Mouse (Mus musculus): Measurements from ENCODE around the gene Txn2.
"Not testable (repeated sequence)": the region's sequence is repeated elsewhere in the genome, so short reads cannot be mapped to it uniquely, and the experiment has no call there.

The Txn2 gene

DNA sequence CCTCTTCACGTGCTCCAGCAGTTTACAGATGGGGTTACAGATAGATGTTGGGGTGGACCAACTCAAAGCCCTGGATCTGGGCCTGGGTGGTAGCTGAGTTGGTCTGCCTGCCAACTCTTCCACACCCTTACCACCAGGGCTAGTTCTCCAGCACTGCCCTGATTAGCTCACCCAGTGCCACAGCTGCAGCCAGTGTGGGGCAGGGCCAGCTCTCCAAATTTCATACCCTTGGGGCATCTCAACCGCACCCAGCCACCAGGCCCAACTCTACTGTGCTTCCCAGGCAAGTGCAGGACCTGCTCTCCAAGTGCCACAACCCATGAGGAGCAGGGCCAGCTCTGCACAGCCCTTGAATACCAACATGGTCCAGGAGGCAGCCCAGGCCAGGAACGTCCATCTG, 49.0 kb downstream of the Txn2 start:
- no peak for DNase-seq (ENCODE audit: low read depth, low spot score)

DNA sequence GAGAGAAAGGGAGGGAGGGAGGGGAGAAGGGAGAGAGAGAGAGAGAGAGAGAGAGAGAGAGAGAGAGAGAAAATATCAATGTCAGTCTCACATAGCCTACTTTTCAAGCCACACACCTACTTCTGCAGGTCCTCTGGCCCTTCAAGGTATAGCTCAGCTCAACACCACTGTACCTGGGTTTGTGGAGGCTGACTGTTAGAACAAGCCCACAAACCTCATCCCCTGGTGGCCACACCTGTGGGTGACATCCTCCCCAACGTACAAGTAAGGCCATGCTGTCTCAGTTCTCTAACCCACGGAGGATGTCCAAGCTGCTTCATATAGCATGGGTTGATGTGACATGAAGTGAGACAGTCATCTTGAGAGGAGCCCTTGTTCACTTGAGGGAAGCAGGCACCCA, 51.6 kb downstream of the Txn2 start:
- DNase-seq (ENCODE audit: low read depth, low spot score) = no peak

DNA sequence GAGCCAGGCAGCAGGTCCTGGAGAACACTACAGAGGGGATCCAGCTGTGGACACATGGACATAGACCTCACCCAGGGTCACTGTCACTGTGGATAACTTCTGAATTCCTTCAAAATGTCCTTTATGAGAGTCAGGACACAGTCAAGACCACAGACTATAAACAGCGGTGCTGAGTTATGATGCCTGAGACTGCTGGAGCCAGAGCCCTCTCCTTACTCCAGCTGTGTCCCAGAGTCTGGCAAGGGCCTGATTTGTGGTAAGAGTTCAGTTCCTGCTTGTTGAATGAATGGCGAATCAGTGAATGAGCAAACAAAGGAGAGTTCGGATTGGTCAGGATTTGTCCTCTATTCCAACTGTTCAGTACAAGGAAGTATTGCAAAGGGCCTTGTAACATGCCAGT, 52.1 kb downstream of the Txn2 start:
- DNase-seq (ENCODE audit: low read depth, low spot score) = no peak

DNA sequence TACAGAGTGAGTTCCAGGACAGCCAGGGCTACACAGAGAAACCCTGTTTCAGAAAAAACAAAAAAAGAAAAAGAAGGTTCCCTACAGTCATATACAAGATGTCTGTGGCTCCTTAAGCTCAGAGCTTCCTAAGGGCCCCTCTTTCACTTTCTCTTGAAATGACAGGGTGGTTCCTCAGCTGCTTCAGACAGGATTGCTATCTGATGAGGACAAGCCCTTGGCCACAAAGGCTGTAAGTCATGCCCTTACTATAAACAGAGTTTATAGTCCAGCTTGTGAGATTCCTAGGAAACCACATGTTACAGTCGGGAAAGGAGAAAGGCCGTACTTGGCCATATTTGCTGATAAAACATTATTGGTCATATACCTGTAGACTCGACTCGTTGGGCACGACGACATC, 52.9 kb downstream of the Txn2 start:
- DNase-seq (ENCODE audit: low read depth, low spot score) = no peak

DNA sequence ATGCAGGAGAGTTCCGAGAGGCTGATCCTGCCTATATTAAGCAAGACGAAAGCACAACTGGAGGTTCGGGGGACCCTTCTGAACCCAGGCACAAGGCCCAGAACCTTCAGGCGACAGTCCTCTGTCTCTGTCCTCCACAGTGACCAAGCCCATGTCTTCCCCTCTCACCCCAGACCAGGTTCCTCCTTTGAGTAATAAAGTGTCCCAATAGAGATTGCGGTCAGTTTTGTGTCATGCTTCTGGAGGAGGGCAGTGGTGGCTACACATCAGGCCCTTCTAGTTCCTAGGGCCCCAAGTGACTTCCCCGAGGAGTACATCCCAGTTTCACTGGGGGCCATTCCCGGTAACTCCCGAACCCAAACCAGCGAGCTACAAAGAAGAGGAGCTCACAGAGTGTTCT, 54.0 kb downstream of the Txn2 start:
- no peak for DNase-seq (ENCODE audit: low read depth, low spot score)

DNA sequence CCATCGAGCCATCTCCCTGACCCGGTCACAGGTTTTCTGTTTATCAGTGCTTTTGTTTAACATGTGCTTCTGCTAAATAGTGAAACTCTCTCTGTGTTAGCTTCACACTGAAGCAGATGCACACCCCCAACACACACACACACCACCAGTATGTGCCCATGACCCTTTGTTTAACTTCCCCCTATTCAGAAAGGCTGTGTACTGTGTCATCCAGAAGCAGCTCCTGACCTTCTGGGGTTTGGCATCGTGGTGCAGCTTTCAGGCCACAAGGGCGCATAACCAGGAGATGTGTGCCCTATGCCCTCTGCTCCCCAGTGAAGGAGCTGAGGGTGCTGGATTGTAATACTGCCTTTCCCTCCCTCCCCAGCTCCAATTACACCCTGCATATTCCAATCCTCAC, 54.5 kb downstream of the Txn2 start:
- DNase-seq (ENCODE audit: low read depth, low spot score) = no peak

DNA sequence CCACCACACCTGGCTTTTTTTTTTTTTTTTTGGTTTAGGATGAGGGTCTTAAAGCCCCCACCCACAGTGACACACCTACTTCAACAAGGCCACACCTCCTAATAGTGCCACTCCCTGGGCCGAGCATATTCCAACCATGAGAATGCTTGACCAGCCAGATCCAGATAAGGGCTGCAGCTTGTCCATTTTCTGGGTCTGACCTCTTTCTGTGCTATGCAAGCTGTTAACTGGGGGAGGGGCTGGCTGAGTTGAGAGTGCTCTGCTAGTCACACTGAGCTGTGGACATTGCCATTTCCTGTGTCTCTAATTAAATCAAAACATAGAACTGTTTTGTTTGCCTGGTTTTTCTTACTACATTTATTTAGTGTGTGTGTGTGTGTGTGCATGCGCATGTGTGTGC, 55.2 kb downstream of the Txn2 start:
- DNase-seq (ENCODE audit: low read depth, low spot score) = no peak

DNA sequence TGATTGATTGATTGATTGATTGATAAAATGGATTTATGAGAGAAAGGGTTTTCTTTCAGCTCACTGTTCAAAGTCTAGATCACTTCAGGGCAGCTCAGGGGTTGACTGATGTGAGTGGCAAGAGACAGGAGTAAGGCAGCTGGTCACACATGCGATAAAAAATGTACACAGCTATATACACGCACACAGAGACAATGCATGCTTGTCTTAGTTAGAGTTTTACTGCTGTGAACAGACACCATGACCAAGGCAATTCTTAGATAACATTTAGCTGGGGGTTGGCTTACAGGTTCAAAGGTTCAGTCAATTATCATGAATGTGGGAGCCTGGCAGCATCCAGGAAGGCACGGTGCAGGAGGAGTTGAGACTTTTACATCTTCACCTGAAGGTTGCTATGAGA, 55.8 kb downstream of the Txn2 start:
- no peak for DNase-seq (ENCODE audit: low read depth, low spot score)

DNA sequence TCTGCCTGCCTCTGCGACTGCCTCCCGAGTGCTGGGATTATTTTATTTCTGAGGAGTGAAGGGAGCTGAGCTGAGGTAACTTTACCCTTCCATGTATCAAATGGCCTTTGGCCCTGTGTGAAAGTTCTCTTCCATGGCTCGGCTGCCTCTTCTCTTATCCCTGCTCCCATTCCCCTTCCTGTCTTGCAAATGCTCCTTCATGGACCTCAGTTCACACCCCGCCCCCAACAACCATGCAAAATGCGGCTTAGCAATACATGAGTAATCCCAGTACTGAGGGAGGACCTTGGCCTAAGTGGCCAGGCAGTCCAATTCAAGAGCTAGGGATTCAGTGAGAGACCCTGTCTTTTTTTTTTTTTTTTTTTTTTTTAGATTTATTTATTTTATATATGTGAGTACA, 60.5 kb downstream of the Txn2 start:
- DNase-seq (ENCODE audit: low read depth, low spot score) = no peak

DNA sequence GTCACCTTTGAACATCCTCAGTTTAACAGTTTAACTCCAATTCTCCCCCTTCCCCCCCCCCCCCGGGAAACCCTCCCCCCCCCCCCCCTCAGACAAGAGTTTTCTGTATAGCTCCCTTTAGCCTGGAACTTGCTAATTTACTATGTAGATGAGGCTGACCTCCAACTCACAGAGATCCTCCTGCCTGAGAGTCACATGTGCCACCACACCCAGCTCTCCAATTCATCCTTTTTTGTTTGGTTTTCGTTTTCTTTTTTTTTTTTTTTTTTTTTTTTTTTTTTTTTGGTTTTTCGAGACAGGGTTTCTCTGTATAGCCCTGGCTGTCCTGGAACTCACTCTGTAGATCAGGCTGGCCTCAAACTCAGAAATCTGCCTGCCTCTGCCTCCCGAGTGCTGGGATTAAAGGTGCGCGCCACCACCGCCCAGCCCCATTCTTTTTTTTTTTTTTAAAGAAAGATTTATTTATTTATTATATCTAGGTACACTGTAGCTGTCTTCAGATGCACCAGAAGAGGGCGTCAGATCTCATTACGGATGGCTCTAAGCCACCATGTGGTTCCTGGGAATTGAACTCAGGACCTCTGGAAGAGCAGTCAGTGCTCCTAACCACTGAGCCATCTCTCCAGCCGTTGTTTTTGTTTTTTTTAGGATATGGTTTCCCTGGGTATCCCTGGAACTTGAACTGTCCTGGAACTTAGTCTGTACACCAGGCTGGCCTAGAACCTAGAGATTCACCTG, 61.4 kb downstream of the Txn2 start:
- not testable (repeated sequence) for DNase-seq (ENCODE audit: low read depth, low spot score)

DNA sequence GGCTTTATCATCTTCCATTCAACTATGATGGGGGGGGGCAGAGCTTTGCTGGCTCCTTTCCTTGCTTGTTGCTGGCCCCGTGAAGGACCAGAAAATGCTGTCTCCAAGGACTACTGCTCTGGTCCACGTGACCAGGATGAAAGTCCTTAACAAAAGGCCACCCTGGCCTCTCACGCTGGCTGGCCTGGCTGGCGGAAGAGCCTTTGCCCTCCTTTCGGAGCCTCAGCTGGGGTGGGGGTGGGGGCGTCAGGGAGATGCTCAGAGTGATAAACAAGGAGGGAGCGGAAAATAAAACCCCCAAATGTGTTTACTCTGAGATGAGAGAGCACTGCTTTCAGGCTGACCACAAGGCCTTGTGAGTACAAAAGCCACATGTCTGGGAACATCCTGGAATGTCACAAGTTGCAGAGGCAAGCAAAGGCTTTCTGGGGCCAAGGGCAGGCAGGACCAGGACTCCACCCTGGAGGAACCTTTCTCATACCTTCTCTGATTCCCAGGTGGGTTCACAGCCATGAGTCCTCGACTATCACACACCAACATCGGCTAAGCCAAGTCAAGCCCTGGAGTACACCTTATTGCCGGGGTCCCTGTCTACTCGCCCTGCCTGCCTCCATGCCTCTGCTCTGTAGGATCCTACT, 62.1 kb downstream of the Txn2 start:
- no peak for DNase-seq (ENCODE audit: low read depth, low spot score)
